12 mouse cellular contexts compared by ENCODE assay signal in genomic region chr3:32660276-32660675, GRCm38 (mm10). TPM values are rescaled to one million over a fixed set of nuclear protein-coding genes. Genes with fewer than 3 reads are reported as not detected.
DNase-seq lines count a peak whose midpoint lies in the region; ATAC-seq lines count a peak whose summit lies in the region.
"Had no signal": no experiment of that assay in that cellular context is flagged by ENCODE, and none has a peak within 500 bp of the region (broad histone marks: within the 10 kb centered on the region; RNA-seq: fewer than 3 reads in every experiment).

No protein-coding gene starts in this region.

- peak; percentile 7 for DNase-seq in hindbrain, embryonic 10.5 days (ENCODE audit: low spot score)
- DNase-seq in right cerebral cortex, adult 2 months (ENCODE audit: low spot score in 2 of 2) = peak; percentile 24 to 34
- DNase-seq in right cerebral cortex, postnatal 25 days = no peak
- peak; percentile 3 for DNase-seq in retina, postnatal 1 day
- no peak for DNase-seq in cerebellum, postnatal 14 days
- no peak for DNase-seq in left cerebral cortex, adult 11 months (ENCODE audit: low spot score)
- DNase-seq: kidney, adult 18-20 months had no signal

- H3K36me3 ChIP-seq in hindbrain, embryonic 10.5 days = no peaks in the 10 kb centered on the region
- H3K36me3 ChIP-seq in hindbrain, embryonic 13.5 days = no peaks in the 10 kb centered on the region
- H3K36me3 ChIP-seq: G1E; heart, embryonic 15.5 days; liver, embryonic 12.5 days had no signal

- H3K9ac ChIP-seq in hindbrain, embryonic 13.5 days = no peak overlapping the region
- H3K9ac ChIP-seq: heart, embryonic 15.5 days; liver, embryonic 12.5 days had no signal

- no peak overlapping the region for H3K4me3 ChIP-seq in hindbrain, embryonic 10.5 days
- H3K4me3 ChIP-seq in hindbrain, embryonic 13.5 days = no peak overlapping the region
- H3K4me3 ChIP-seq: heart, embryonic 15.5 days; liver, embryonic 12.5 days had no signal

- no peaks in the 10 kb centered on the region for H3K9me3 ChIP-seq in hindbrain, embryonic 10.5 days
- H3K9me3 ChIP-seq in hindbrain, embryonic 13.5 days = no peaks in the 10 kb centered on the region
- H3K9me3 ChIP-seq: G1E; heart, embryonic 15.5 days; liver, embryonic 12.5 days had no signal

- 46% methylated on average over 8 of the region's 8 CpGs for WGBS in hindbrain, embryonic 10.5 days
- 51% methylated on average over 8 of the region's 8 CpGs for WGBS in hindbrain, embryonic 13.5 days

- H3K27me3 ChIP-seq in hindbrain, embryonic 10.5 days (ENCODE audit: insufficient read depth, poor library complexity, severe bottlenecking) = no peaks in the 10 kb centered on the region
- H3K27me3 ChIP-seq in hindbrain, embryonic 13.5 days = no peaks in the 10 kb centered on the region
- H3K27me3 ChIP-seq: heart, embryonic 15.5 days; liver, embryonic 12.5 days had no signal

- peaks cover 6% of the 10 kb centered on the region for H3K4me1 ChIP-seq in hindbrain, embryonic 10.5 days (replicated peaks)
- 0 out of 2 replicates have a peak, but pooled peaks cover 6% of the 10 kb centered on the region for H3K4me1 ChIP-seq in hindbrain, embryonic 13.5 days (replicated peaks)

- no peak for ATAC-seq in hindbrain, embryonic 13.5 days (ENCODE audit: low FRiP score)
- ATAC-seq in activated CD4-positive, CD25-positive, alpha-beta regulatory T cell, adult 4 months = peak; percentile 56
- ATAC-seq: liver, embryonic 12.5 days had no signal

- H3K4me2 ChIP-seq in hindbrain, embryonic 13.5 days = no peak overlapping the region
- H3K4me2 ChIP-seq: heart, embryonic 15.5 days; liver, embryonic 12.5 days had no signal

- H3K27ac ChIP-seq in hindbrain, embryonic 10.5 days = no peak overlapping the region
- H3K27ac ChIP-seq in hindbrain, embryonic 13.5 days = no peak overlapping the region
- H3K27ac ChIP-seq: heart, embryonic 15.5 days; liver, embryonic 12.5 days had no signal

RNA-seq across cellular contexts. Expression of gene Gnb4, which starts 43.9 kb away (rescaled TPM):
- polyA plus RNA-seq in hindbrain, embryonic 10.5 days (2016; fragmentation: Nextera tagmentation; extraction: Ambion mirVana) = 46.1 and 49.3 TPM in 2 replicates
- 79.5 and 80.8 TPM in 2 replicates for polyA plus RNA-seq in hindbrain, embryonic 13.5 days (2015; fragmentation: Nextera tagmentation; extraction: Ambion mirVana)
- polyA plus RNA-seq in activated CD4-positive, CD25-positive, alpha-beta regulatory T cell, adult 4 months (2017; shearing (Covaris generic)) = 10 to 100 TPM; 21.7 to 28.6 TPM

RNA-seq across cellular contexts. Expression of gene Actl6a, which starts 45.8 kb away (rescaled TPM):
- polyA plus RNA-seq in hindbrain, embryonic 10.5 days (2016; fragmentation: Nextera tagmentation; extraction: Ambion mirVana) = 244 and 272 TPM in 2 replicates
- 104 and 105 TPM in 2 replicates for polyA plus RNA-seq in hindbrain, embryonic 13.5 days (2015; fragmentation: Nextera tagmentation; extraction: Ambion mirVana)
- 100 to 1,000 TPM in 1 of 2 experiments, 10 to 100 TPM in 1; 89.6 to 104 TPM for polyA plus RNA-seq in activated CD4-positive, CD25-positive, alpha-beta regulatory T cell, adult 4 months (2017; shearing (Covaris generic))

Comparison
In these comparisons a context has a peak if more than half of its experiments do, and no peak if none do; other contexts are left out.
1. DNase-seq: peak in hindbrain, embryonic 10.5 days (single experiment), right cerebral cortex, adult 2 months (2 of 2) and retina, postnatal 1 day (single experiment); none in right cerebral cortex, postnatal 25 days (single experiment), cerebellum, postnatal 14 days (0 of 2) and left cerebral cortex, adult 11 months (single experiment).